Mouse (Mus musculus): ENCODE data around the gene Phpt1.

GRCm38 (mm10) chr2:25608671-25609070 lies 33.6 kb upstream of the Phpt1 start:
- no peak for TF ChIP-seq CTCF (IDR thresholded peaks at IDR 0.05 in 2 of 3, conservative IDR thresholded peaks at IDR 0.05 in 1 of 3; ENCODE audit: control insufficient read depth in 1 of 3, insufficient read depth in 1 of 3, low read depth in 2 of 3, low read length in 3 of 3, poor library complexity in 1 of 3, severe bottlenecking in 1 of 3)
- TF ChIP-seq MAZ (IDR thresholded peaks at IDR 0.05; ENCODE audit: low read depth, low read length), result no peak
- TF ChIP-seq NELFE (IDR thresholded peaks at IDR 0.05; ENCODE audit: low read depth, low read length), result no peak
- TF ChIP-seq HCFC1 (IDR thresholded peaks at IDR 0.05; ENCODE audit: low read depth, low read length), result no peak
